Mouse (Mus musculus) lung, embryonic 15.5 days (tissue): ENCODE results near the gene Glb1l. TPM values are rescaled to one million over a fixed set of nuclear protein-coding genes. Genes with fewer than 3 reads are reported as not detected.

Source experiments
- ATAC-seq: fragments of 200-750 bp; cut with Nextera tagmentation; 2 replicates; pipeline ENCODE4 v1.8.0; 2017; ENCODE audit warnings: moderate number of reproducible peaks, borderline replicate concordance; ENCODE audit not compliant: low FRiP score, low TSS enrichment; ENCODE audit errors: extremely low read depth
- H3K27ac ChIP-seq: fragments of 300-500 bp; sonication (generic); 2 replicates; pipeline ENCODE4 v1.5.1; 2015; ENCODE audit warnings: moderate library complexity, mild to moderate bottlenecking, inconsistent platforms
- H3K27me3 ChIP-seq: fragments of 300-500 bp; sonication (generic); 2 replicates; pipeline ENCODE4 v1.6.1; 2015; ENCODE audit warnings: inconsistent platforms
- H3K36me3 ChIP-seq: fragments of 300-500 bp; sonication (generic); 2 replicates; pipeline ENCODE4 v1.6.1; 2015; ENCODE audit warnings: inconsistent platforms
- H3K4me1 ChIP-seq: fragments of 300-500 bp; sonication (generic); 2 replicates; pipeline ENCODE4 v1.6.1; 2015; ENCODE audit warnings: inconsistent platforms
- H3K4me2 ChIP-seq: fragments of 300-500 bp; sonication (generic); 2 replicates; pipeline ENCODE4 v1.6.1; 2015; ENCODE audit warnings: inconsistent platforms, mild to moderate bottlenecking, moderate library complexity
- H3K4me3 ChIP-seq: fragments of 300-500 bp; sonication (generic); 2 replicates; pipeline ENCODE4 v1.5.1; 2015; ENCODE audit warnings: mild to moderate bottlenecking, inconsistent platforms
- H3K9ac ChIP-seq: fragments of 300-500 bp; sonication (generic); 2 replicates; pipeline ENCODE4 v1.6.1; 2015; ENCODE audit warnings: inconsistent platforms
- H3K9me3 ChIP-seq: fragments of 300-500 bp; sonication (generic); 2 replicates; pipeline ENCODE4 v1.6.1; 2016; ENCODE audit warnings: inconsistent platforms
- WGBS: fragments of 180-500 bp; shearing (Covaris S2); methylation state at CpG from one replicate; pipeline ENCODE4 v1.1.7; 2015; 5-methylcytosine and 5-hydroxymethylcytosine counted together
- polyA plus RNA-seq: library from polyadenylated mRNA; unstranded; fragments of >200 nt; fragmentation: Nextera tagmentation; extraction: Ambion mirVana; gene quantifications from 2 replicates; pipeline ENCODE4 v1.2.1, GENCODE M21; 2015

The Glb1l gene
- 16.2 and 16.6 TPM in 2 replicates for polyA plus RNA-seq

- peak; percentile 92 for ATAC-seq
- no peak within 1 kb of the TSS for H3K27ac ChIP-seq
- peak within 1 kb of the TSS; percentile 70 for H3K4me3 ChIP-seq
- peaks cover 25% of the 10 kb centered on the region; the same call in 1 of the 2 replicates for H3K36me3 ChIP-seq
- peak within 1 kb of the TSS; percentile 87 for H3K9ac ChIP-seq
- H3K4me1 ChIP-seq: peaks cover 45% of the 10 kb centered on the region
- H3K27me3 ChIP-seq: no peaks in the 10 kb centered on the region
- H3K9me3 ChIP-seq: no peaks in the 10 kb centered on the region
- WGBS: 5% methylated on average over 42 of the region's 42 CpGs
- H3K4me2 ChIP-seq: peak within 1 kb of the TSS; percentile 81
Measured at GRCm38 (mm10) chr1:75210136-75211087, at the start of gene Glb1l, which contains the start of gene Stk16. Gene Glb1l, minus strand, starts transcription at chr1:75210813. Gene Stk16, plus strand, starts transcription at chr1:75210838.

- Histone ChIP-seq H3K9ac (no peak overlapping the region), H3K4me1 (peaks cover 4% of the 10 kb centered on the region), H3K9me3 (no peaks in the 10 kb centered on the region), H3K4me2 (no peak overlapping the region), H3K27me3 (no peaks in the 10 kb centered on the region), H3K36me3 (no peaks in the 10 kb centered on the region), H3K4me3 (no peak overlapping the region), H3K27ac (no peak overlapping the region)
- 59% methylated on average over 10 of the region's 10 CpGs for WGBS
- ATAC-seq: no peak
Measured at GRCm38 (mm10) chr1:75255516-75256046, 45.0 kb upstream of the Glb1l start.

GRCm38 (mm10) chr1:75254625-75255013, 44.0 kb upstream of the Glb1l start:
- no peaks in the 10 kb centered on the region for H3K9me3 ChIP-seq
- H3K9ac ChIP-seq: no peak overlapping the region
- no peak overlapping the region for H3K4me2 ChIP-seq
- H3K27me3 ChIP-seq: no peaks in the 10 kb centered on the region
- ATAC-seq: no peak
- no peak overlapping the region for H3K4me3 ChIP-seq
- H3K27ac ChIP-seq: no peak overlapping the region
- 63% methylated on average over 8 of the region's 8 CpGs for WGBS
- no peaks in the 10 kb centered on the region for H3K36me3 ChIP-seq
- peaks cover 4% of the 10 kb centered on the region for H3K4me1 ChIP-seq

- ATAC-seq: no peak
- Histone ChIP-seq H3K4me1 (peaks cover 4% of the 10 kb centered on the region), H3K9ac (no peak overlapping the region), H3K27ac (no peak overlapping the region), H3K36me3 (no peaks in the 10 kb centered on the region), H3K4me3 (no peak overlapping the region), H3K27me3 (no peaks in the 10 kb centered on the region), H3K4me2 (no peak overlapping the region), H3K9me3 (no peaks in the 10 kb centered on the region)
- 52% methylated on average over 16 of the region's 16 CpGs for WGBS
Measured at GRCm38 (mm10) chr1:75253849-75254624, 43.4 kb upstream of the Glb1l start.

GRCm38 (mm10) chr1:75253029-75253428, 42.4 kb upstream of the Glb1l start:
- Histone ChIP-seq H3K4me3 (no peak overlapping the region), H3K27ac (no peak overlapping the region), H3K4me1 (peaks cover 6% of the 10 kb centered on the region), H3K27me3 (no peaks in the 10 kb centered on the region), H3K4me2 (no peak overlapping the region), H3K9me3 (no peaks in the 10 kb centered on the region), H3K9ac (no peak overlapping the region), H3K36me3 (no peaks in the 10 kb centered on the region)
- no peak for ATAC-seq
- WGBS: 65% methylated on average over 16 of the region's 16 CpGs

GRCm38 (mm10) chr1:75252308-75252707, 41.7 kb upstream of the Glb1l start:
- Histone ChIP-seq H3K27me3 (no peaks in the 10 kb centered on the region), H3K9ac (no peak overlapping the region), H3K4me3 (no peak overlapping the region), H3K4me2 (no peak overlapping the region), H3K36me3 (no peaks in the 10 kb centered on the region), H3K9me3 (no peaks in the 10 kb centered on the region), H3K27ac (no peak overlapping the region), H3K4me1 (peaks cover 14% of the 10 kb centered on the region)
- WGBS: 64% methylated on average over 13 of the region's 13 CpGs
- ATAC-seq: no peak

- ATAC-seq: peak; percentile 24; the same call in 1 of the 2 replicates
- WGBS: 5% methylated on average over 22 of the region's 22 CpGs
- no peak overlapping the region for H3K27ac ChIP-seq
Measured at GRCm38 (mm10) chr1:75251112-75251970, 40.7 kb upstream of the Glb1l start.

GRCm38 (mm10) chr1:75250498-75250897, 39.9 kb upstream of the Glb1l start:
- no peaks in the 10 kb centered on the region for H3K9me3 ChIP-seq
- H3K4me2 ChIP-seq: no peak overlapping the region
- H3K4me3 ChIP-seq: no peak overlapping the region
- no peak for ATAC-seq
- H3K4me1 ChIP-seq: peaks cover 14% of the 10 kb centered on the region
- H3K9ac ChIP-seq: no peak overlapping the region
- no peak overlapping the region for H3K27ac ChIP-seq
- H3K27me3 ChIP-seq: no peaks in the 10 kb centered on the region
- 59% methylated on average over 3 of the region's 3 CpGs for WGBS
- no peaks in the 10 kb centered on the region for H3K36me3 ChIP-seq

More at GRCm38 (mm10) chr1:75251112-75251970, 40.7 kb upstream of the Glb1l start:
- no peaks in the 10 kb centered on the region for H3K9me3 ChIP-seq
- no peaks in the 10 kb centered on the region for H3K27me3 ChIP-seq
- H3K4me2 ChIP-seq: peak overlapping the region; percentile 50
- peak overlapping the region; percentile 19; the same call in 1 of the 2 replicates for H3K4me3 ChIP-seq
- H3K36me3 ChIP-seq: no peaks in the 10 kb centered on the region
- peaks cover 14% of the 10 kb centered on the region for H3K4me1 ChIP-seq
- no peak overlapping the region for H3K9ac ChIP-seq

- Histone ChIP-seq H3K9ac (no peak overlapping the region), H3K27me3 (no peaks in the 10 kb centered on the region), H3K4me1 (peaks cover 14% of the 10 kb centered on the region), H3K4me2 (no peak overlapping the region), H3K9me3 (no peaks in the 10 kb centered on the region), H3K4me3 (no peak overlapping the region), H3K36me3 (peaks cover 3% of the 10 kb centered on the region; the same call in 1 of the 2 replicates), H3K27ac (peak overlapping the region; percentile 64; the same call in 1 of the 2 replicates)
- 33% methylated on average over 9 of the region's 9 CpGs for whole genome bisulfite sequencing
- peak; percentile 17; the same call in 1 of the 2 replicates for ATAC-seq
Measured at GRCm38 (mm10) chr1:75248041-75248772, 37.6 kb upstream of the Glb1l start.

GRCm38 (mm10) chr1:75247071-75247930, 36.7 kb upstream of the Glb1l start:
- no peak overlapping the region for H3K4me3 ChIP-seq
- H3K27me3 ChIP-seq: no peaks in the 10 kb centered on the region
- H3K9me3 ChIP-seq: no peaks in the 10 kb centered on the region
- peaks cover 6% of the 10 kb centered on the region; the same call in 1 of the 2 replicates for H3K36me3 ChIP-seq
- H3K4me1 ChIP-seq: peaks cover 14% of the 10 kb centered on the region
- no peak overlapping the region for H3K4me2 ChIP-seq
- 70% methylated on average over 16 of the region's 16 CpGs for WGBS
- ATAC-seq: no peak
- H3K27ac ChIP-seq: peak overlapping the region; percentile 64; the same call in 1 of the 2 replicates
- no peak overlapping the region for H3K9ac ChIP-seq
